In genomic region chr10:80136952-80137625, GRCm38 (mm10) we compare ENCODE assay signal across 8 mouse cellular contexts. TPM values are rescaled to one million over a fixed set of nuclear protein-coding genes. Genes with fewer than 3 reads are reported as not detected.
DNase-seq lines count a peak whose midpoint lies in the region; ATAC-seq and TF ChIP-seq lines count a peak whose summit lies in the region.

No protein-coding gene starts in this region.

- no peak for TF ChIP-seq CTCF in kidney, adult 2 months (conservative IDR thresholded peaks at IDR 0.05; ENCODE audit: insufficient read depth, insufficient read length, low read depth, low read length)
- TF ChIP-seq CTCF in G1E (IDR thresholded peaks at IDR 0.05; ENCODE audit: low read depth, low read length) = no peak
- TF ChIP-seq CTCF in cortical plate, adult 2 months (IDR thresholded peaks at IDR 0.05; ENCODE audit: extremely low read depth, insufficient read depth, low read length) = no peak
- no peak for TF ChIP-seq CTCF in hindbrain, postnatal 0 days (IDR thresholded peaks at IDR 0.05; ENCODE audit: low read depth)
- no peak for TF ChIP-seq CTCF in stomach, postnatal 0 days (IDR thresholded peaks at IDR 0.05; ENCODE audit: low read depth)

- H3K27ac ChIP-seq in kidney, embryonic 14.5 days (ENCODE audit: low read depth, low read length) = no peak overlapping the region
- no peak overlapping the region for H3K27ac ChIP-seq in kidney, adult 2 months (ENCODE audit: insufficient read depth, low read depth, low read length)
- H3K27ac ChIP-seq in cortical plate, adult 2 months (ENCODE audit: insufficient read depth, low read length) = peak overlapping the region; percentile 94
- H3K27ac ChIP-seq in hindbrain, postnatal 0 days = peak overlapping the region; percentile 97
- peak overlapping the region; percentile 2; the same call in 1 of the 2 replicates for H3K27ac ChIP-seq in stomach, postnatal 0 days (replicated peaks)

- peak overlapping the region; percentile 44; the same call in 1 of the 2 replicates for H3K9ac ChIP-seq in kidney, embryonic 14.5 days (ENCODE audit: low read depth, low read length)
- peak overlapping the region; percentile 86 for H3K9ac ChIP-seq in hindbrain, postnatal 0 days (replicated peaks; ENCODE audit: low read length)
- no peak overlapping the region for H3K9ac ChIP-seq in stomach, postnatal 0 days (ENCODE audit: low read length)

- DNase-seq in kidney, adult 2 months = no peak
- no peak for DNase-seq in G1E (ENCODE audit: low spot score)
- DNase-seq in hindbrain, postnatal 0 days (ENCODE audit: low spot score) = peak; percentile 70
- DNase-seq in lung, postnatal 14 days = peak; percentile 42
- peak; percentile 71 for DNase-seq in stomach, postnatal 0 days (ENCODE audit: low spot score)
- DNase-seq in layer of hippocampus, postnatal 36 days = no peak

- peaks cover 32% of the 10 kb centered on the region for H3K4me1 ChIP-seq in kidney, embryonic 14.5 days (ENCODE audit: control insufficient read depth, insufficient read depth, low read length)
- no peaks in the 10 kb centered on the region for H3K4me1 ChIP-seq in kidney, adult 2 months (ENCODE audit: control insufficient read depth, insufficient read depth, low read length)
- peaks cover 73% of the 10 kb centered on the region for H3K4me1 ChIP-seq in G1E (ENCODE audit: insufficient read depth, low read depth, low read length)
- no peaks in the 10 kb centered on the region for H3K4me1 ChIP-seq in cortical plate, adult 2 months (ENCODE audit: control insufficient read depth, insufficient read depth, low read length)
- peaks cover 19% of the 10 kb centered on the region for H3K4me1 ChIP-seq in hindbrain, postnatal 0 days (ENCODE audit: insufficient read depth, low read length)
- H3K4me1 ChIP-seq in stomach, postnatal 0 days (replicated peaks; ENCODE audit: control insufficient read depth, insufficient read depth) = 0 out of 2 replicates have a peak, but pooled peaks cover 2% of the 10 kb centered on the region

- WGBS in kidney, embryonic 14.5 days = 7% methylated on average over 29 of the region's 29 CpGs
- 26% methylated on average over 29 of the region's 29 CpGs for WGBS in kidney, adult 2 months
- 5% methylated on average over 29 of the region's 29 CpGs for WGBS in hindbrain, postnatal 0 days
- WGBS in stomach, postnatal 0 days = 14% methylated on average over 28 of the region's 29 CpGs

- ATAC-seq in kidney, embryonic 14.5 days (ENCODE audit: low FRiP score, low TSS enrichment) = no peak
- ATAC-seq in G1E (ENCODE audit: extremely low read depth, insufficient number of reproducible peaks, low FRiP score, poor library complexity, severe bottlenecking) = no peak
- no peak for ATAC-seq in hindbrain, postnatal 0 days
- ATAC-seq in stomach, postnatal 0 days (ENCODE audit: low FRiP score, low TSS enrichment) = no peak

- H3K27me3 ChIP-seq in kidney, embryonic 14.5 days (ENCODE audit: control insufficient read depth, insufficient read depth, low read length) = peaks cover 23% of the 10 kb centered on the region
- no peaks in the 10 kb centered on the region for H3K27me3 ChIP-seq in kidney, adult 2 months (replicated peaks; ENCODE audit: control insufficient read depth, insufficient read depth, low read length)
- H3K27me3 ChIP-seq in G1E (ENCODE audit: insufficient read depth, low read length) = no peaks in the 10 kb centered on the region; the same call in 1 of the 2 replicates
- no peaks in the 10 kb centered on the region for H3K27me3 ChIP-seq in hindbrain, postnatal 0 days (ENCODE audit: insufficient read depth, low read length)
- H3K27me3 ChIP-seq in stomach, postnatal 0 days (ENCODE audit: control insufficient read depth, insufficient read depth, low read length) = no peaks in the 10 kb centered on the region

- H3K9me3 ChIP-seq in kidney, embryonic 14.5 days (ENCODE audit: control insufficient read depth, low read length) = no peaks in the 10 kb centered on the region
- H3K9me3 ChIP-seq in G1E (replicated peaks) = no peaks in the 10 kb centered on the region
- H3K9me3 ChIP-seq in hindbrain, postnatal 0 days (ENCODE audit: low read length) = no peaks in the 10 kb centered on the region
- H3K9me3 ChIP-seq in stomach, postnatal 0 days (ENCODE audit: control insufficient read depth, low read length) = no peaks in the 10 kb centered on the region

- no peak for TF ChIP-seq EP300 in stomach, postnatal 0 days (optimal IDR thresholded peaks at IDR 0.05)

- peak overlapping the region; percentile 77 for H3K4me3 ChIP-seq in kidney, embryonic 14.5 days (ENCODE audit: low read length)
- no peak overlapping the region for H3K4me3 ChIP-seq in kidney, adult 2 months (ENCODE audit: insufficient read depth, low read depth, low read length)
- H3K4me3 ChIP-seq in G1E (ENCODE audit: low read depth, low read length) = peak overlapping the region; percentile 46; the same call in 1 of the 2 replicates
- H3K4me3 ChIP-seq in cortical plate, adult 2 months (ENCODE audit: insufficient read depth, low read length) = peak overlapping the region; percentile 98
- H3K4me3 ChIP-seq in hindbrain, postnatal 0 days (ENCODE audit: low read length) = peak overlapping the region; percentile 76
- H3K4me3 ChIP-seq in stomach, postnatal 0 days (ENCODE audit: low read depth, low read length) = peak overlapping the region; percentile 0; the same call in 1 of the 2 replicates

- no peak for TF ChIP-seq POLR2A in kidney, adult 2 months (IDR thresholded peaks at IDR 0.05; ENCODE audit: low read depth, low read length)
- no peak for TF ChIP-seq POLR2A in cortical plate, adult 2 months (IDR thresholded peaks at IDR 0.05; ENCODE audit: extremely low read depth, insufficient read depth, low read length)

- peak overlapping the region; percentile 99 for H3K4me2 ChIP-seq in kidney, embryonic 14.5 days (replicated peaks; ENCODE audit: low read depth, low read length)
- peak overlapping the region; percentile 91 for H3K4me2 ChIP-seq in hindbrain, postnatal 0 days (ENCODE audit: low read depth, low read length)
- peak overlapping the region; percentile 96 for H3K4me2 ChIP-seq in stomach, postnatal 0 days (replicated peaks; ENCODE audit: low read depth)

- peaks cover 11% of the 10 kb centered on the region; the same call in 1 of the 2 replicates for H3K36me3 ChIP-seq in kidney, embryonic 14.5 days (ENCODE audit: control insufficient read depth, insufficient read depth, low read length)
- H3K36me3 ChIP-seq in kidney, adult 2 months (ENCODE audit: control insufficient read depth, insufficient read depth, low read length) = no peaks in the 10 kb centered on the region
- peaks cover 56% of the 10 kb centered on the region for H3K36me3 ChIP-seq in G1E (replicated peaks)
- peaks cover 32% of the 10 kb centered on the region for H3K36me3 ChIP-seq in hindbrain, postnatal 0 days (ENCODE audit: insufficient read depth, low read length)
- H3K36me3 ChIP-seq in stomach, postnatal 0 days (ENCODE audit: control insufficient read depth, insufficient read depth, low read length) = peaks cover 2% of the 10 kb centered on the region; the same call in 1 of the 2 replicates

RNA-seq across cellular contexts. Expression of gene Atp5d, which starts 1.3 kb away (rescaled TPM):
- polyA plus RNA-seq in kidney, embryonic 14.5 days (2014; fragmentation: Nextera tagmentation; extraction: Ambion mirVana) = 519 and 582 TPM in 2 replicates
- polyA plus RNA-seq in kidney, adult 2 months (2012; rRNA removed) = 1,948 and 2,036 TPM in 2 replicates
- 248 and 258 TPM in 2 replicates for total RNA-seq in G1E (2014; fragmentation: Nextera tagmentation)
- 81.9 and 82.7 TPM in 2 replicates for total RNA-seq in G1E (2017)
- 1,539 and 1,678 TPM in 2 replicates for polyA plus RNA-seq in G1E (2012)
- 620 and 641 TPM in 2 replicates for polyA plus RNA-seq in cortical plate, adult 2 months (2012; rRNA removed)
- total RNA-seq in hindbrain, postnatal 0 days (2014; rRNA removed) = 273 and 303 TPM in 2 replicates
- polyA plus RNA-seq in hindbrain, postnatal 0 days (2015; fragmentation: Nextera tagmentation; extraction: Ambion mirVana) = 733 and 736 TPM in 2 replicates
- polyA plus RNA-seq in stomach, postnatal 0 days (2015; fragmentation: Nextera tagmentation; extraction: Ambion mirVana) = 679 and 705 TPM in 2 replicates
- total RNA-seq in layer of hippocampus, postnatal 36 days (2021) = 100 to 1,000 TPM; 324 to 369 TPM

RNA-seq across cellular contexts. Expression of gene Cbarp, which starts 3.5 kb away (rescaled TPM):
- 8.1 and 8.4 TPM in 2 replicates for polyA plus RNA-seq in kidney, embryonic 14.5 days (2014; fragmentation: Nextera tagmentation; extraction: Ambion mirVana)
- polyA plus RNA-seq in kidney, adult 2 months (2012; rRNA removed) = 8.1 and 8.7 TPM in 2 replicates
- total RNA-seq in G1E (2014; fragmentation: Nextera tagmentation) (67.2 and 74.4 TPM in 2 replicates), G1E (2017) (3.7 and 5.5 TPM in 2 replicates)
- polyA plus RNA-seq in G1E (2012) = 66.6 and 73.9 TPM in 2 replicates
- polyA plus RNA-seq in cortical plate, adult 2 months (2012; rRNA removed) = 274 and 285 TPM in 2 replicates
- 270 and 288 TPM in 2 replicates for total RNA-seq in hindbrain, postnatal 0 days (2014; rRNA removed)
- polyA plus RNA-seq in hindbrain, postnatal 0 days (2015; fragmentation: Nextera tagmentation; extraction: Ambion mirVana) = 95.5 and 106 TPM in 2 replicates
- polyA plus RNA-seq in stomach, postnatal 0 days (2015; fragmentation: Nextera tagmentation; extraction: Ambion mirVana) = 4.2 and 4.3 TPM in 2 replicates
- 100 to 1,000 TPM; 336 to 379 TPM for total RNA-seq in layer of hippocampus, postnatal 36 days (2021)

RNA-seq across cellular contexts. Expression of gene Midn, which starts 11.0 kb away (rescaled TPM):
- 42.3 and 46.2 TPM in 2 replicates for polyA plus RNA-seq in kidney, embryonic 14.5 days (2014; fragmentation: Nextera tagmentation; extraction: Ambion mirVana)
- 65.6 and 67.0 TPM in 2 replicates for polyA plus RNA-seq in kidney, adult 2 months (2012; rRNA removed)
- total RNA-seq in G1E (2014; fragmentation: Nextera tagmentation) (89.8 and 92.3 TPM in 2 replicates), G1E (2017) (19.2 and 24.3 TPM in 2 replicates)
- polyA plus RNA-seq in G1E (2012) = 295 and 302 TPM in 2 replicates
- 26.6 and 33.8 TPM in 2 replicates for polyA plus RNA-seq in cortical plate, adult 2 months (2012; rRNA removed)
- 146 and 172 TPM in 2 replicates for total RNA-seq in hindbrain, postnatal 0 days (2014; rRNA removed)
- 14.7 and 15.8 TPM in 2 replicates for polyA plus RNA-seq in hindbrain, postnatal 0 days (2015; fragmentation: Nextera tagmentation; extraction: Ambion mirVana)
- 8.5 and 9.6 TPM in 2 replicates for polyA plus RNA-seq in stomach, postnatal 0 days (2015; fragmentation: Nextera tagmentation; extraction: Ambion mirVana)
- total RNA-seq in layer of hippocampus, postnatal 36 days (2021) = 10 to 100 TPM; 58.9 to 62.6 TPM

RNA-seq across cellular contexts. Expression of gene Stk11, which starts 21.5 kb away (rescaled TPM):
- 26.6 and 42.0 TPM in 2 replicates for polyA plus RNA-seq in kidney, embryonic 14.5 days (2014; fragmentation: Nextera tagmentation; extraction: Ambion mirVana)
- 114 and 117 TPM in 2 replicates for polyA plus RNA-seq in kidney, adult 2 months (2012; rRNA removed)
- 138 and 172 TPM in 2 replicates for total RNA-seq in G1E (2014; fragmentation: Nextera tagmentation)
- 150 and 154 TPM in 2 replicates for total RNA-seq in G1E (2017)
- 161 and 170 TPM in 2 replicates for polyA plus RNA-seq in G1E (2012)
- polyA plus RNA-seq in cortical plate, adult 2 months (2012; rRNA removed) = 91.8 and 94.2 TPM in 2 replicates
- total RNA-seq in hindbrain, postnatal 0 days (2014; rRNA removed) = 86.4 and 86.6 TPM in 2 replicates
- polyA plus RNA-seq in hindbrain, postnatal 0 days (2015; fragmentation: Nextera tagmentation; extraction: Ambion mirVana) = 13.9 and 15.0 TPM in 2 replicates
- 10.3 and 11.2 TPM in 2 replicates for polyA plus RNA-seq in stomach, postnatal 0 days (2015; fragmentation: Nextera tagmentation; extraction: Ambion mirVana)
- total RNA-seq in layer of hippocampus, postnatal 36 days (2021) = 10 to 100 TPM; 93.3 to 95.9 TPM

RNA-seq across cellular contexts. Expression of gene Cirbp, which starts 28.7 kb away (rescaled TPM):
- 80.0 and 104 TPM in 2 replicates for polyA plus RNA-seq in kidney, embryonic 14.5 days (2014; fragmentation: Nextera tagmentation; extraction: Ambion mirVana)
- 86.7 and 87.8 TPM in 2 replicates for polyA plus RNA-seq in kidney, adult 2 months (2012; rRNA removed)
- 18.1 and 21.2 TPM in 2 replicates for total RNA-seq in G1E (2014; fragmentation: Nextera tagmentation)
- total RNA-seq in G1E (2017) = 32.6 and 34.8 TPM in 2 replicates
- polyA plus RNA-seq in G1E (2012) = 41.4 and 45.2 TPM in 2 replicates
- polyA plus RNA-seq in cortical plate, adult 2 months (2012; rRNA removed) = 150 and 180 TPM in 2 replicates
- 257 and 261 TPM in 2 replicates for total RNA-seq in hindbrain, postnatal 0 days (2014; rRNA removed)
- 730 and 732 TPM in 2 replicates for polyA plus RNA-seq in hindbrain, postnatal 0 days (2015; fragmentation: Nextera tagmentation; extraction: Ambion mirVana)
- 237 and 244 TPM in 2 replicates for polyA plus RNA-seq in stomach, postnatal 0 days (2015; fragmentation: Nextera tagmentation; extraction: Ambion mirVana)
- total RNA-seq in layer of hippocampus, postnatal 36 days (2021) = 10 to 100 TPM; 58.5 to 63.4 TPM

Comparison
In these comparisons a context has a peak if more than half of its experiments do, and no peak if none do; other contexts are left out.
1. H3K27ac ChIP-seq: peak in cortical plate, adult 2 months (single experiment), hindbrain, postnatal 0 days (single experiment) and stomach, postnatal 0 days (single experiment); none in kidney, embryonic 14.5 days (single experiment) and kidney, adult 2 months (single experiment).
2. DNase-seq: peak in hindbrain, postnatal 0 days (single experiment), lung, postnatal 14 days (single experiment) and stomach, postnatal 0 days (single experiment); none in kidney, adult 2 months (single experiment), G1E (single experiment) and layer of hippocampus, postnatal 36 days (0 of 2).
3. Peak in every context shown above with its lines, with median percentiles within 50 percentile points of each other: H3K4me2 ChIP-seq.